Mouse (Mus musculus) embryonic fibroblast, embryonic 13.5 days (primary cell): Measurements from ENCODE around the gene Zfp385c.

ENCODE experiments used
- CTCF ChIP-seq: IDR thresholded peaks from 2 replicates; pipeline ENCODE4 v1.5.1; 2011; ENCODE audit warnings: mild to moderate bottlenecking, control low read depth, low read length, moderate library complexity, borderline replicate concordance; ENCODE audit not compliant: insufficient read depth
- POLR2A ChIP-seq: IDR thresholded peaks from 2 replicates; pipeline ENCODE4 v1.6.1; 2011; ENCODE audit warnings: low read depth, mild to moderate bottlenecking, control low read depth, low read length, moderate library complexity

DNA sequence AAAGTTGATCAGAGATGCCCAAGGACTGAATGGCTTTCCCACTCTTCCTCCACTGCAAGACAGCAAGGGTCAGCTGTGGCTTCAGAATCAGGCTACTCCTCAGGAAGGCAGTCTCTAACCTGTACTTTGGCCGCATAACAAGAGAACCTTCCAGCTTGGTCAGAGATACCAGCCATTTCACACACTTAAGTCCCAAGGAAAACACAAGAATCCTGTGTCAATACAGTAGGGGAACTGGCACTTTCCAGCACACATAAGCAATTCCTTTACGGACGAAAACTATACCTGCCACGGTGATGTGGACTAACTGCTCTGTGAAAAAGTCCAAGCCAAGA, 44.5 kb upstream of the Zfp385c start:
- no peak for TF ChIP-seq POLR2A
- TF ChIP-seq CTCF, result no peak
